Mouse (Mus musculus): ENCODE results near the gene Twsg1. TPM values are rescaled to one million over a fixed set of nuclear protein-coding genes. Genes with fewer than 3 reads are reported as not detected.

Gene Twsg1
- polyA plus RNA-seq, 1 experiment from 2014 or later: 23.1 TPM

DNA sequence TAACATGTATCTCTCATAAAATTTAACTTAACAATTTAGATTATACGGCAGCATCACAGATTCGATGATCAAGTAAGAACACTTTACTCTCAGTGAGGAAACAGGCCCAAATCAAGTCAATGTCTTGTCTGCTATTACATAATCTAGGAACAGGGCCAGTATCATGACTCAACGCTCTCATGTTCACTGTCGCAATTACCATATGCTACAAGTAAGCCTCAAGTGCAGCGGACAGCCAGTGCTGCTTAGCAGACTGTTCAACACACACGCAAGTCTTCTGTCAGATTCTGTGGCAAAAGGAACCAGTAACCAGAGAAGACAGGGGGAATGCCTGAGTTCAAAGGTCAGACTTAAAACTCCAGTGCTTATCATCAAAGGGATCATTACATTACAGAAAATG is 20.1 kb downstream of the Twsg1 start:
- 81% methylated on average over 6 of the region's 6 CpGs for WGBS (ENCODE audit: insufficient replicate concordance)
- H3K4me1 ChIP-seq: peaks cover 4% of the 10 kb centered on the region; the same call in 1 of the 2 replicates
- no peak for ATAC-seq
- no peaks in the 10 kb centered on the region for H3K9me3 ChIP-seq (replicated peaks)
- H3K27ac ChIP-seq: no peak overlapping the region
- H3K4me3 ChIP-seq: no peak overlapping the region
- H3K27me3 ChIP-seq (replicated peaks): no peaks in the 10 kb centered on the region
- no peak overlapping the region for H3K4me2 ChIP-seq
- H3K36me3 ChIP-seq: peaks cover 40% of the 10 kb centered on the region
- no peak overlapping the region for H3K9ac ChIP-seq

DNA sequence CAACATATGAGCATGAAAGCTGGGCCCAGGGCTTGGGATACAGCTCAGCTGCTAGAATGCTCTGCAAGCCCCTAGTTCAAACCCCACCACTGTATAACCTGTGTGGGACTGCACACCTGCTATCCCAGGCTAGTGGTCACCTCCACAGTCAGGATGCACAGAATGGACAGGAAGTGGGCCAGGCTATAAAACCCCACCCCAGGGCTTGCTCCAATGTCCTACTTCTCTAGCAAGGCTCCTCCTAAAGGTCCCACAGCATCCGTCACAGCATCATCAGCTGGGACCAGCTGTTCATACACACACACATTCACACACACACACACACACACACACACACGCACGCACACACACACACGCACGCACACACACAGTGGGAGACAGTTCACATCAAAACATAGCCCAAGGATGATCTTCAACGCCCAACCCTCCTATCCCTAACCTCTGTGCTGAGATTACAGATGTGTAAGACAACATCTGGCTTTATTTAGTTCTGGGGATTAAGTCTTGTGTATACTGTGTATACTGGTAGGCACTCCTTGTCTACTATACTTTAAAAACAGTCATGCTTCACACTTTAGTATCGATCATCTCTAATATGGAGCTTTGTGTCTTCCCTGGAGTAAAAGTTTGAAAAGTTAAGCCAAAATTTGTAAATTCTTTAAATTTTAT is 20.7 kb downstream of the Twsg1 start:
- H3K36me3 ChIP-seq: peaks cover 44% of the 10 kb centered on the region
- no peak overlapping the region for H3K9ac ChIP-seq
- H3K4me1 ChIP-seq: peaks cover 4% of the 10 kb centered on the region; the same call in 1 of the 2 replicates
- WGBS (ENCODE audit: insufficient replicate concordance): 78% methylated on average over 7 of the region's 7 CpGs
- no peak for ATAC-seq
- no peaks in the 10 kb centered on the region for H3K9me3 ChIP-seq (replicated peaks)
- H3K27ac ChIP-seq: no peak overlapping the region
- no peak overlapping the region for H3K4me3 ChIP-seq
- H3K4me2 ChIP-seq: no peak overlapping the region
- H3K27me3 ChIP-seq (replicated peaks): no peaks in the 10 kb centered on the region

DNA sequence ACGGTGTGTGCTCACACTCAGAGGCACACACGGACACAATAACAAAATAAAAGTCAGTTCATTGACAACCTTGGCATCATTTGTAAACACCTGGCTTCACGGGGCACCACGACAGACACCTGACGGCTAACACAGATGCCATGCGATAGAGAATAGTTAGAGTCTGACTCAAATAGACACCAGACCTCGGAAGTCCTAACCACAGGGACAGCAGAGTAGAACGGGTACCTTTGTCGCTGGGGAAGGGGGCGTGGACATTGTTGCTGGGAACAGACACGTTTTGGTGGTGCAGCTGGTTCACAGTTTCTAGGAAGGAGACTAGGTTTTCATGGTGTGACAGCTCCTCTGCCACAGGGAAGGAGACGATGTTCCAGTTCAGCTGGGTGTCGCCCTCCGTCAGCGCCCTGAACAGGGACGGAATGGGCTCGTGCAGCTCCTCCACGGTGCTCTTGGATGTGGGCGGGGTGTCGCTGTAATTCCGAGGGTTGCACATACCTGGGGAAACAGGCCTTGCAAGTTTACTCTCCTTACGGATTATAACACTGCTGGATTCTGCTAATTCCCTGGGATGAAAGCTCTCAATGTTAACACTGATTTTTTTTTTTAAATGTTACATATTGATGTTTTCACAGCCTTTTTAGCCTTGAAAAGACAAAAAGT is 21.6 kb downstream of the Twsg1 start:
- H3K9me3 ChIP-seq (replicated peaks): no peaks in the 10 kb centered on the region
- peaks cover 4% of the 10 kb centered on the region; the same call in 1 of the 2 replicates for H3K4me1 ChIP-seq
- H3K27ac ChIP-seq: no peak overlapping the region
- no peak for ATAC-seq
- H3K27me3 ChIP-seq (replicated peaks): no peaks in the 10 kb centered on the region
- no peak overlapping the region for H3K4me3 ChIP-seq
- 81% methylated on average over 22 of the region's 22 CpGs for WGBS (ENCODE audit: insufficient replicate concordance)
- H3K4me2 ChIP-seq: no peak overlapping the region
- peaks cover 46% of the 10 kb centered on the region for H3K36me3 ChIP-seq
- no peak overlapping the region for H3K9ac ChIP-seq

DNA sequence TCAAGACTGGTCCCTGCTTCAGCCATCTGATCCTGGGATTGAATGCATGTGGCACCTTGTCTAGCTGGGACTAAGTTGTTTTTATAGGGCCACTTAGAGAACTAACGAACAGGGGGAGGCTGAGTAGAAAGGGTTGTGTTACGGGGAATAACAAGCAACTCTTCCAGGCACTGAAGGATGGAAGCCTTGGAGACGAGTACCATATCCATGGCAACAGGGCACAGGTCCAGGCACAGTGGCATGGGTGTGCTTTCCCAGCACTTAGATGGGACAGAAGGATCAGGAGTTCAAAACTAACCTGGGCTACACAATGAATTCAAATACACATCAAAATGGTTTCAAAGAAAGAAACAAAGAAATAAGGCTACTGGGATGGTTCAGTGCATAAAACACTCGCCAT is 23.9 kb downstream of the Twsg1 start:
- Histone ChIP-seq H3K36me3 (peaks cover 49% of the 10 kb centered on the region), H3K4me2 (no peak overlapping the region), H3K27ac (no peak overlapping the region), H3K4me3 (no peak overlapping the region), H3K9ac (no peak overlapping the region), H3K27me3 (replicated peaks) (no peaks in the 10 kb centered on the region), H3K4me1 (peaks cover 4% of the 10 kb centered on the region; the same call in 1 of the 2 replicates), H3K9me3 (replicated peaks) (no peaks in the 10 kb centered on the region)
- ATAC-seq: no peak
- WGBS (ENCODE audit: insufficient replicate concordance): 77% methylated on average over 4 of the region's 4 CpGs

DNA sequence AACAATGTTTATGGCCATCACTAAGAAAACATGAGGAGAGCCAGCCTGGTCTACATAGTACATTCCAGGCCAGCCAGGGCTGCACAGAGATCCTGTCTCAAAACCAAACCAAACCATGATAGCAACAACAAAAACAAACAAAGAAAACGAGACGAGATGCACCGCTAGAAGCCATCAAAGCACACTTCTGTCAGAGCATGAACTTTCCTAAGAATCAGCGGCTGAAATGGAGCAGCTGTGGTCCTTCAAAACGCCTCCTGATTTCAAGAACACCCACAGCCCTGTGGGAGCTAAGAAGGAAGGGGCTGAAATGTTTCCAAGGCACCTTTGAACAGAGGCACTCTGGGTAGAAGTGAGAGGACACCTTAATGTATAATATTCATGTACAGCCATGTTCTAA is 26.8 kb downstream of the Twsg1 start:
- no peak for ATAC-seq
- WGBS (ENCODE audit: insufficient replicate concordance): 66% methylated on average over 5 of the region's 5 CpGs

DNA sequence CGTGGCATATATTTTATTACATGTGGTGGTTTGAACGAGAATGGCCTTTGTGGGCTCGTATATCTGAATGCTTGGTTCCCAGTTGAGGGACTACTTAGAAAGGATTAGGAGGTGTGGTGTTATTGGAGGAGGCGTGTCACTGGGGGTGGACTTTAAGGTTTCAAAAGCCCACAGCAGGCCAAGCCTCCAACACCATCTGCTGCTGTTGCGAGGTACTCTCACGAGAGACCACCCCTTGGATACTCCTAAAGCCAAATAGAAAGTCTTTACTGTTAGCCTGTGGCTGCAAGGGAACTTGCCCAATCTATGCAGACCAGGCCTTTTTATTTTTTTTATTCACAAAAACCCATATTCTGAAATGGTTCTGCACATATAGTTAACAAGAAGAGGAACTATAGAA is 29.1 kb downstream of the Twsg1 start:
- no peak for ATAC-seq
- H3K9me3 ChIP-seq (replicated peaks): no peaks in the 10 kb centered on the region
- no peak overlapping the region for H3K9ac ChIP-seq

More for the DNA sequence above, 26.8 kb downstream of the Twsg1 start:
- Histone ChIP-seq H3K4me1 (peaks cover 12% of the 10 kb centered on the region), H3K9me3 (replicated peaks) (no peaks in the 10 kb centered on the region), H3K27me3 (replicated peaks) (no peaks in the 10 kb centered on the region), H3K36me3 (peaks cover 57% of the 10 kb centered on the region), H3K27ac (no peak overlapping the region), H3K4me3 (no peak overlapping the region), H3K9ac (no peak overlapping the region), H3K4me2 (no peak overlapping the region)

DNA sequence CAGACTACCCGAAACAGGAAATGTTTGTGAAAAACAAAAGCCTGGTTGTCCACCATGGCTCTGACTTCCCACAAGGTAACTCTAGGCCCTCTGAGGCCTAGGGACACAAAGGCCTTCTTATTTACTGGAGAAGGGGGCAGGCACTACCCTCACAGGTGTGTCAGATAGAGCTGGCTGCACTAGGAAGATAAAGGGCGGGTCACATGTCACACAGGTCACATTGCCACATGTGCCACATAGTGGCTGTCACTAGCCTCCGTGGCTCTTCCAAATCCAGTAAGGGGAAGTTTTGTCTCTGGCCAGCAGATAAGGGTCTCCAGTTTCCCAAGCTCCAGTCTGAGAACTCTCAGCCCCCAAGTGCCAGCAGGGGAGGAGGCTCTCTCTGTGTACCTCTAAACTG is 31.8 kb downstream of the Twsg1 start:
- 29% methylated on average over 3 of the region's 3 CpGs for WGBS (ENCODE audit: insufficient replicate concordance)
- no peak overlapping the region for H3K4me3 ChIP-seq
- H3K36me3 ChIP-seq: peaks cover 28% of the 10 kb centered on the region
- H3K4me2 ChIP-seq: peak overlapping the region; percentile 10; the same call in 1 of the 2 replicates
- no peaks in the 10 kb centered on the region for H3K27me3 ChIP-seq (replicated peaks)
- no peaks in the 10 kb centered on the region for H3K9me3 ChIP-seq (replicated peaks)
- H3K9ac ChIP-seq: 0 out of 2 replicates have a peak overlapping the region, but pooled peaks have one; percentile 17
- peak; percentile 85 for ATAC-seq
- H3K27ac ChIP-seq: peak overlapping the region; percentile 41
- peaks cover 18% of the 10 kb centered on the region for H3K4me1 ChIP-seq

More for the DNA sequence above, 29.1 kb downstream of the Twsg1 start:
- H3K36me3 ChIP-seq: peaks cover 51% of the 10 kb centered on the region
- H3K27ac ChIP-seq: no peak overlapping the region
- H3K27me3 ChIP-seq (replicated peaks): no peaks in the 10 kb centered on the region
- 73% methylated on average over 6 of the region's 6 CpGs for WGBS (ENCODE audit: insufficient replicate concordance)
- no peak overlapping the region for H3K4me2 ChIP-seq
- H3K4me3 ChIP-seq: no peak overlapping the region
- peaks cover 18% of the 10 kb centered on the region for H3K4me1 ChIP-seq

DNA sequence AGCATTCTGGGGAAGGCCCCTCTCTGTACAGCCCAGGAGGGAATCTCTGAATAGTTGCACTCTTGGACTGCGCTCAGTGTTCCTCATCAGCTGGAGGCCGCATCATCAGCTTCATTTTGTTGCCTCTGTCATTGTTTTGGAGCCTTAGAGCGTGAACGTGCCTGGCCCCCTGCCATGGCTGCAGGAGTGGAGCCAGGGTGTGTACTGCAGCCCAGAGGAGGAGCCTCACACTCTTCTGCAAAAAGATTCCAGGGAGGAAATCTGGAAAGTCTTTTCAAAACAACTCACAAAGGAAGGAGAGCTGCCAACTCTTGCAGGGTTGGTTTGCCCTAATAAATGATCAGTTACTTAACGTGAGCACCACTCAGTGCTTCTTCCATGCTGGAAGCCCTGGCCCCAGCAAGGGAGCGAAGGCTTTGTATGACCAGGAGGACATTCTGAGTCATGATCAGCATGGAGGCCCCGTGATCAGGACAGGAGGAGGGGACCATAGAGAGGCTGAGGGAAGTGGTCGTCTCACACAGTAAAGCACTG is 34.8 kb downstream of the Twsg1 start:
- no peak overlapping the region for H3K4me3 ChIP-seq
- H3K9ac ChIP-seq: no peak overlapping the region
- H3K27me3 ChIP-seq (replicated peaks): no peaks in the 10 kb centered on the region
- peaks cover 25% of the 10 kb centered on the region for H3K4me1 ChIP-seq
- H3K4me2 ChIP-seq: no peak overlapping the region
- WGBS (ENCODE audit: insufficient replicate concordance): 70% methylated on average over 8 of the region's 8 CpGs
- no peaks in the 10 kb centered on the region for H3K9me3 ChIP-seq (replicated peaks)
- no peak overlapping the region for H3K27ac ChIP-seq
- ATAC-seq: no peak
- peaks cover 3% of the 10 kb centered on the region for H3K36me3 ChIP-seq

DNA sequence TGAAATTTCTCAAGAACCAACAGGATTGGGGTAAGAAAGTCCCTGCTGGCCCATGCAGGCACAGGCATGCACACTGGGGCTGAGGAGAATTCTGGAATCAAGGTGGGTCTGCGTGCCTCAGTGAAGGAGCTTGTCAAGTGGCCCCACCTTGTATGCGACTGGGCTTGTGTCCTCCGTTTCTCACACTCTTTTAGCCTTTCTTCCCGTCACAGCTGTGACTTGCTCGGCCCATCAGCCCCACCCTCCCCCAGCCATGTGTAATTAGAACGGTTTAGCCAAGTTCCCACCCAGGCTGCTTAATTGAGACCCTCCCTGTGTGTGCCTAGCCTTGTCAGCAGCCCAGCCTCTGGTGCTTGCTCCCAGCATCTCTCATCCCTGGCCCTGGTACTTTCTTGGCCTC is 36.9 kb downstream of the Twsg1 start:
- no peak for ATAC-seq
- Histone ChIP-seq H3K4me1 (peaks cover 11% of the 10 kb centered on the region), H3K36me3 (no peaks in the 10 kb centered on the region), H3K27me3 (replicated peaks) (no peaks in the 10 kb centered on the region), H3K4me3 (no peak overlapping the region), H3K9ac (no peak overlapping the region), H3K4me2 (no peak overlapping the region), H3K9me3 (replicated peaks) (no peaks in the 10 kb centered on the region), H3K27ac (no peak overlapping the region)
- 64% methylated on average over 6 of the region's 6 CpGs for WGBS (ENCODE audit: insufficient replicate concordance)

DNA sequence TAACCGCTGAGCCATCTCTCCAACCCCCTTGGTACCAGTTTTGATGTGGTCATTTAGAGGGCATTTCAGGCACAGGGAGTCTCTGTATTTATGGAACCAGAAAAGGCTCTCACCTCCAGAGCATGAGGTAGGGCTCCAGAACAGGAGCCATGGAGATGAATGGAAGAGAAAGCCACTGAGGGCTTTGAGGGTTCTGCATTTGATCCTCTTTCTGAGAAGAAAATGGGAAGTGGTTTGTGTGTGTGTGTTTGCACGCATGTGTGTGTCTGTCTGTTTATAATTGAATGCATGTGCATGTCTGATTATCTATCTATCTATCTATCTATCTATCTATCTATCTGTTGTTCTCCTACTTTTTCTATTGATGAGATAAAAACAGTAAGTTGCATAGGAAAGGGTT is 38.8 kb downstream of the Twsg1 start:
- H3K27ac ChIP-seq: no peak overlapping the region
- peaks cover 12% of the 10 kb centered on the region for H3K4me1 ChIP-seq
- no peak overlapping the region for H3K9ac ChIP-seq
- no peaks in the 10 kb centered on the region for H3K27me3 ChIP-seq (replicated peaks)
- ATAC-seq: no peak
- 71% methylated on average over 2 of the region's 2 CpGs for WGBS (ENCODE audit: insufficient replicate concordance)
- no peak overlapping the region for H3K4me2 ChIP-seq
- H3K9me3 ChIP-seq (replicated peaks): no peaks in the 10 kb centered on the region
- no peak overlapping the region for H3K4me3 ChIP-seq
- H3K36me3 ChIP-seq: no peaks in the 10 kb centered on the region

DNA sequence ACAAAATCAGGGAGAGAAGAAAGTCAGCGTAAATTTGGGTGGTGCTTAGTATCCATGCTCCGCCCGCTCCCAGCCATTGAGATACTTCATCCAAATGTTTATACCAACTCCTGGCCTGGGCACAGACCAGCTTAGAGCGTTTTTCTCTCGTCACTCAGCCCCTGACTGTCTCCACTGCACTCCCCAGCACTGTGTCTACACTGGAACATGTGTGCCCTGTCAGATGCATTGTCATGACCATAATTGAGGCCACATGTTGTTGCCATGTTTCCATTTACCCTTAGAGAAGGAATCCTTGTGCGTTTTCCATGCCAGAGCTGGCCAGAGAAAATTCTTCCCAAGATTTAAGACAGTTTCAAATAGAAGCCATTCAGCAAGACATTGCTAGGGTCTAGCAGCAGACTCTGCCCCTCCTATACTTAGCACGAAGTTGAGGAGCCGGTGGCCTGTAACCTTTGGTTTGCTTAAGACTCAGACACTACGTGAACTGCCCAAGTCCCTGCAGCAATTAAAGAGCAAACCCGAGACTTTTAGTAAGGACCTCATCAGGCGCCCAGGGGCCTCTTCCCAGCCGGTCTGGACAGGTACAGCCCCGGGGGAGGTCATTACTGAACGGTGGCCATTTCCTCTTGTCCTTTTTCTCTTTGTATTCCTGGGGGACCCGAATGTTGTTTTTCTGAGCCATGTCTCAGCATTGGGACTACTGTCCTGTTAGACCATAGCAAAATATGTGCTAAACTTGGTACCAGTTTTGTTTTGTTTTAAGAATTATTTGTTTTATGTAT is 39.5 kb downstream of the Twsg1 start:
- H3K27ac ChIP-seq: no peak overlapping the region
- H3K9me3 ChIP-seq (replicated peaks): no peaks in the 10 kb centered on the region
- 78% methylated on average over 15 of the region's 15 CpGs for WGBS (ENCODE audit: insufficient replicate concordance)
- no peaks in the 10 kb centered on the region for H3K36me3 ChIP-seq
- no peak for ATAC-seq
- H3K4me3 ChIP-seq: no peak overlapping the region
- no peak overlapping the region for H3K9ac ChIP-seq
- H3K4me2 ChIP-seq: no peak overlapping the region
- no peaks in the 10 kb centered on the region for H3K27me3 ChIP-seq (replicated peaks)
- H3K4me1 ChIP-seq: peaks cover 19% of the 10 kb centered on the region

DNA sequence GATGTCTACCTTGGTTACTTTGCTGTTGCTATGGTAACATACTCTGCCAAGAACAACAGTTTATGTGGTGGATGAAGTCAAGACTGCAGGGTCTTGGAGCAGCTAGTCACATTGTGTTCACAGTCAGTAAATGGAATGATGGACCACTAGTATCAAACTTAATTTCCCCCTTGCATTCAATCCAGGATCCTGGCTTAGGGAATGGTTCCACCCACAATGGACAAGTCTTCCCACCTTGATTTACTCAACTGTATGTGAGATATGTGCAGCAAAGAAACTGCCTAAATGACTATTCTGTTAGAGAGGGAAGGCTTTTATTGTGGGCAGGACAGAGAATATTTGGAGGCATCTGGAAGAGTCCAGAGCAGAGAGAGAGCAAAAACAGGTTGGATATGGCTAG is 42.8 kb downstream of the Twsg1 start:
- no peaks in the 10 kb centered on the region for H3K27me3 ChIP-seq (replicated peaks)
- H3K9ac ChIP-seq: no peak overlapping the region
- H3K27ac ChIP-seq: no peak overlapping the region
- no peak for ATAC-seq
- no peak overlapping the region for H3K4me2 ChIP-seq
- no peaks in the 10 kb centered on the region for H3K36me3 ChIP-seq
- H3K9me3 ChIP-seq (replicated peaks): peaks cover 2% of the 10 kb centered on the region; the same call in 1 of the 2 replicates
- H3K4me3 ChIP-seq: no peak overlapping the region
- peaks cover 20% of the 10 kb centered on the region for H3K4me1 ChIP-seq
